Mouse (Mus musculus) CD4-positive, CD25-positive, alpha-beta regulatory T cell, adult 4 months (primary cell): Measurements from ENCODE around the gene Gm16181. TPM values are rescaled to one million over a fixed set of nuclear protein-coding genes. Genes with fewer than 3 reads are reported as not detected.

ENCODE experiments used
- ATAC-seq: one replicate; pipeline ENCODE4 v1.8.0; 2017
- polyA plus RNA-seq, 2 experiments: library from polyadenylated mRNA; unstranded; fragments of 100-300 nt; shearing (Covaris generic); gene quantifications; one replicate each; pipeline ENCODE4 v1.2.1; 2017

The Gm16181 gene
- polyA plus RNA-seq, 2 experiments from 2014 or later, result 0.79 to 1.4 TPM

DNA sequence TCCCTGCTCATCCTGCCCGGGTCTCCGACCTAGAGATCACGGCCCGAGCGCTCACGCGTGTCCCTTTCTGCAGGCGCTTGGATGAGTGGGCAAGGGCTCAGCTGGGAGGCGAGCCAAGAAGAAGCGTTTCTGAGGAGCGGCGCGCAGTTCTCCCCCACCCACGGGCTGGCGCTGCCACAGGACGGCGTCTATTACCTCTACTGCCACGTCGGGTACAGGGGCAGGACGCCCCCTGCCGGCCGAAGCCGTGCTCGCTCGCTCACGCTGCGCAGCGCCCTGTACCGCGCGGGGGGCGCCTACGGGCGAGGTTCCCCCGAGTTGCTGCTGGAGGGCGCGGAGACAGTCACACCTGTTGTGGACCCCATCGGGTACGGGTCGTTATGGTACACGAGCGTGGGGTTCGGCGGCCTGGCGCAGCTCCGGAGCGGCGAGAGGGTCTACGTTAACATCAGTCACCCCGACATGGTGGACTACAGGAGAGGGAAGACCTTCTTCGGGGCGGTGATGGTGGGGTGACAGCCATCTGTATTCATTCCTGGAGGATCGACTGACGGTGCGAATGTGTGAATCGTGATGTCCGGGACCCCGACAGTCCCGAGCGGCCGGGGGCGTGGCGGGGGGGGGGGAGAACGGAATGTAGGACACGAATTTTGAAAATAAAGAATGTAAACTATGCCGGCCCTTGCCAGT, 24.9 kb upstream of the Gm16181 start:
- peak; percentile 44 for ATAC-seq

GRCm38 (mm10) chr17:35196321-35196641, 24.4 kb upstream of the Gm16181 start:
- ATAC-seq, result no peak

GRCm38 (mm10) chr17:35197126-35197525, 23.5 kb upstream of the Gm16181 start:
- no peak for ATAC-seq

- no peak for ATAC-seq
These were observed 22.6 kb upstream of the Gm16181 start for GRCm38 (mm10) chr17:35198029-35198428.

- no peak for ATAC-seq
These were observed 21.7 kb upstream of the Gm16181 start for GRCm38 (mm10) chr17:35198946-35199345.

GRCm38 (mm10) chr17:35200398-35200797, 20.2 kb upstream of the Gm16181 start:
- peak; percentile 77 for ATAC-seq

- ATAC-seq, result no peak
These were observed 19.5 kb upstream of the Gm16181 start for GRCm38 (mm10) chr17:35201128-35201527.

DNA sequence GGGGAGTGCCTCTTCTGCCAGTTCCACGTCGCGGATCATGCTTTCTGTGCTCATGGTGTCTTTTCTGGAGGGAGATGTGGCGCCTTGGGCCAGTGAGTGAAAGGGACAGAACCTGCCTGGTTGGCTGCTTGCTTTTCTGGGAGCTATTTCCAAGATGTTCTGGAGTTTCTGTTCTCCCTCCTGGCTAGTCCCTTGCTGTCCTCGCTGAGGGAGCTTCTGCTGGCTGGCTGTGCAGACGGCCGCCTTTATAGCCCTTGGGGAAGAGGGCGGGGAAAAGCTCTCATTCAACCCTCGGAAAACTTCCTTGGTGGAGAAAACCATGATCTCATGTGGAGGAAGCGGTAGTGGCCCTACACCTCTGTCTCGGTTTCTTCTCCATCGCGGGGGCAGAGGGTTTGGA, 18.8 kb upstream of the Gm16181 start, which contains the start of gene Tnf:
TSS of gene Tnf (minus strand) at position 221 of the 400 bp plus-strand sequence.
- peak; percentile 23 for ATAC-seq

DNA sequence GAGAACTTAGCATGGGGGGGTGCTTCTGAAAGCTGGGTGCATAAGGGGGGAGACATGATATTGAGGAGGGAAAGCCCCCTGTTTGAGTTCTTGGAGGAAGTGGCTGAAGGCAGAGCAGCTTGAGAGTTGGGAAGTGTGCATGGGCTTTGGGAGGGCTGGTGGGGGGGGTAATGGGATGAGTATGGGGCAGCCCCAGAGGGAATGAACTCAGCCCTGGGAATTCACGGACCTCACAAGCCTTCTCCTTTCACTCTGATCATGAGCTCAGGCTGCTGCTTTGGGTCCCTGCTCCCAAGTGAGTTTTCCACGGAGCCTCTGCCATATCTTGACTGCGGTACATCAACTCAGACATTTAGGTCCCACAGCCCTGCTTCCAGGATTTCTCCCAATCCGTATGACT, 18.2 kb upstream of the Gm16181 start:
- ATAC-seq, result no peak

GRCm38 (mm10) chr17:35204494-35205379, 15.9 kb upstream of the Gm16181 start, which contains the start of gene Lta:
TSS of gene Lta (minus strand) at chr17:35205351.
- peak; percentile 66 for ATAC-seq

GRCm38 (mm10) chr17:35205380-35205769, 15.3 kb upstream of the Gm16181 start:
- ATAC-seq, result no peak

- peak; percentile 92 for ATAC-seq
These were observed 10.7 kb upstream of the Gm16181 start for GRCm38 (mm10) chr17:35209785-35210535.

GRCm38 (mm10) chr17:35210593-35210992, 10.0 kb upstream of the Gm16181 start:
- ATAC-seq, result peak; percentile 8

- no peak for ATAC-seq
These were observed 7.6 kb upstream of the Gm16181 start for GRCm38 (mm10) chr17:35213071-35213470.

- ATAC-seq, result peak; percentile 64
These were observed 2.0 kb upstream of the Gm16181 start for GRCm38 (mm10) chr17:35218516-35219193.

- peak; percentile 80 for ATAC-seq
These were observed 1.0 kb upstream of the Gm16181 start for GRCm38 (mm10) chr17:35219601-35220041.

DNA sequence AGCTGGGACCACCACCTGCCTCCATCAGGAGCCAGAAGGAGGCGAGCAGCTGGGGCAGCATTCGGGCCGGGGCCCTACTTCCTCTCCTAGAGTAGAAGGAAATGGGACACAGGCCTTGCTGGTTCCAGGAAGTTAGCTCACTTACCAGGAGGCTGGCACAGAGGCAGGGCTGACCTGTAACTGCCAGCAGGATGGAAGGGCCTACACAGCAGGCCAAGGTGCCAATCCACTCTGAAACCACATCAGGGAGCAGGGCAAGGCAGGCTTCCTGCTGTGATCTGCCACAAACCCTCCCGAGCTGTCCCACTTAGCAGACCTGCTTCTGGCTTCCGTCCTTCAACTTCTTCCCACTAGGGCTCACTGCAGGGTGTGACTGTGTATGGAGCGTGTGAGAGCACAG, 1.7 kb downstream of the Gm16181 start:
- ATAC-seq, result peak; percentile 9

GRCm38 (mm10) chr17:35224641-35225040, 4.0 kb downstream of the Gm16181 start:
- no peak for ATAC-seq

GRCm38 (mm10) chr17:35225456-35225855, 4.8 kb downstream of the Gm16181 start:
- ATAC-seq, result no peak

GRCm38 (mm10) chr17:35226561-35227046, 6.0 kb downstream of the Gm16181 start:
- peak; percentile 49 for ATAC-seq

DNA sequence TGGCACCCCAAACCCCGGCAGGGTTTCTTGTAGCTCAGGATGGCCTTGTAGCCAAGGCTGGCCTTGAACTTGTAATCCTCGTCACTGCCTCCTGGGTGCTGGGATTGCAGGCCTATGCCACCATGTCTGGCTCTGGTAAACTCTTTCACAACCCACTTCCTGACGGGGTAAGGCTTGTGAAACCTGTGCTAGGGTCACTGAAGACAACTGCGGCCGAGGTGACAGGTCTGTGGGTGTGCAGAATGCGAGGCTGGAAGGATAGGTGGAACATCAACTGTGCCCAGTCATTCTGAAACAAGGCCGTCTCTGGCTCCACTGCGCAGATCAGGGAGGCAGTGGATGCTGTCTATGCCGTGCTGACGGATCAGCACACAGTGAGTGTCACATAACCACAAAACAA, 10.4 kb downstream of the Gm16181 start:
- ATAC-seq, result peak; percentile 50

- no peak for ATAC-seq
These were observed 11.4 kb downstream of the Gm16181 start for GRCm38 (mm10) chr17:35232043-35232442.
